21 mouse cellular contexts compared by ENCODE assay signal in genomic region chr4:128401591-128401990, GRCm38 (mm10).
DNase-seq lines count a peak whose midpoint lies in the region; ATAC-seq lines count a peak whose summit lies in the region.
"Had no signal": no experiment of that assay in that cellular context is flagged by ENCODE, and none has a peak within 500 bp of the region (broad histone marks: within the 10 kb centered on the region; RNA-seq: fewer than 3 reads in every experiment).

No protein-coding gene starts in this region.

- no peak for DNase-seq in midbrain, embryonic 11.5 days (ENCODE audit: low spot score, missing footprints)
- DNase-seq in left cerebral cortex, adult 18-20 months (ENCODE audit: low spot score in 2 of 2) = no peak
- DNase-seq: adrenal gland, postnatal 14 days; cerebellum, adult 18-20 months; cerebellum, adult 9-11 months; cerebellum, postnatal 36 days; gastrocnemius, postnatal 10 days; heart, adult 2 months; heart, postnatal 14 days had no signal

- no peak for ATAC-seq in hindbrain, embryonic 15.5 days (ENCODE audit: low FRiP score, low read depth)
- no peak for ATAC-seq in hindbrain, embryonic 16.5 days
- no peak for ATAC-seq in midbrain, embryonic 15.5 days (replicated peaks)
- ATAC-seq in midbrain, embryonic 11.5 days (ENCODE audit: low FRiP score) = no peak
- ATAC-seq in limb, embryonic 15.5 days (ENCODE audit: insufficient number of reproducible peaks, low FRiP score, low TSS enrichment, low read depth) = peak; percentile 26; the same call in 1 of the 2 replicates
- ATAC-seq in neural tube, embryonic 15.5 days (ENCODE audit: low FRiP score) = no peak
- ATAC-seq: activated CD4-positive, CD25-positive, alpha-beta regulatory T cell, adult 4 months; forebrain, embryonic 16.5 days; Patski had no signal

- 0 out of 2 replicates have a peak, but pooled peaks cover 9% of the 10 kb centered on the region for H3K4me1 ChIP-seq in hindbrain, embryonic 15.5 days (replicated peaks)
- peaks cover 12% of the 10 kb centered on the region for H3K4me1 ChIP-seq in hindbrain, embryonic 16.5 days (ENCODE audit: control insufficient read depth, insufficient read depth, low read depth, low read length)
- peaks cover 7% of the 10 kb centered on the region; the same call in 1 of the 2 replicates for H3K4me1 ChIP-seq in midbrain, embryonic 15.5 days
- no peaks in the 10 kb centered on the region for H3K4me1 ChIP-seq in midbrain, embryonic 11.5 days (ENCODE audit: control insufficient read depth, insufficient read depth, low read length)
- no peaks in the 10 kb centered on the region for H3K4me1 ChIP-seq in limb, embryonic 15.5 days
- H3K4me1 ChIP-seq in neural tube, embryonic 15.5 days = peaks cover 25% of the 10 kb centered on the region

- H3K9ac ChIP-seq in hindbrain, embryonic 15.5 days = no peak overlapping the region
- no peak overlapping the region for H3K9ac ChIP-seq in hindbrain, embryonic 16.5 days (ENCODE audit: low read depth, low read length)
- H3K9ac ChIP-seq in midbrain, embryonic 15.5 days = no peak overlapping the region
- H3K9ac ChIP-seq in midbrain, embryonic 11.5 days (ENCODE audit: low read length) = no peak overlapping the region
- no peak overlapping the region for H3K9ac ChIP-seq in limb, embryonic 15.5 days
- H3K9ac ChIP-seq in neural tube, embryonic 15.5 days (replicated peaks) = no peak overlapping the region
- H3K9ac ChIP-seq: embryonic facial prominence, embryonic 13.5 days; forebrain, embryonic 12.5 days; heart, embryonic 15.5 days had no signal

- H3K4me3 ChIP-seq in hindbrain, embryonic 15.5 days = no peak overlapping the region
- H3K4me3 ChIP-seq in hindbrain, embryonic 16.5 days (ENCODE audit: low read length) = no peak overlapping the region
- H3K4me3 ChIP-seq in midbrain, embryonic 15.5 days = no peak overlapping the region
- H3K4me3 ChIP-seq in midbrain, embryonic 11.5 days (ENCODE audit: low read depth, low read length) = no peak overlapping the region
- no peak overlapping the region for H3K4me3 ChIP-seq in limb, embryonic 15.5 days
- no peak overlapping the region for H3K4me3 ChIP-seq in neural tube, embryonic 15.5 days (replicated peaks)
- H3K4me3 ChIP-seq: embryonic facial prominence, embryonic 13.5 days; forebrain, embryonic 12.5 days; heart, adult 2 months; heart, embryonic 15.5 days had no signal

- H3K27me3 ChIP-seq in hindbrain, embryonic 15.5 days = no peaks in the 10 kb centered on the region
- H3K27me3 ChIP-seq in hindbrain, embryonic 16.5 days (replicated peaks; ENCODE audit: control insufficient read depth, insufficient read depth, low read length) = no peaks in the 10 kb centered on the region
- no peaks in the 10 kb centered on the region for H3K27me3 ChIP-seq in midbrain, embryonic 15.5 days (replicated peaks)
- H3K27me3 ChIP-seq in midbrain, embryonic 11.5 days (ENCODE audit: control insufficient read depth, insufficient read depth, low read length) = no peaks in the 10 kb centered on the region
- H3K27me3 ChIP-seq in limb, embryonic 15.5 days = peaks cover 22% of the 10 kb centered on the region
- H3K27me3 ChIP-seq in neural tube, embryonic 15.5 days (replicated peaks) = no peaks in the 10 kb centered on the region
- H3K27me3 ChIP-seq: forebrain, embryonic 12.5 days; heart, embryonic 15.5 days; Patski had no signal

- peaks cover 16% of the 10 kb centered on the region; the same call in 1 of the 2 replicates for H3K36me3 ChIP-seq in hindbrain, embryonic 15.5 days
- H3K36me3 ChIP-seq in hindbrain, embryonic 16.5 days (ENCODE audit: control insufficient read depth, insufficient read depth, low read length) = peaks cover 6% of the 10 kb centered on the region; the same call in 1 of the 2 replicates
- 0 out of 2 replicates have a peak, but pooled peaks cover 2% of the 10 kb centered on the region for H3K36me3 ChIP-seq in midbrain, embryonic 15.5 days (replicated peaks)
- H3K36me3 ChIP-seq in midbrain, embryonic 11.5 days (ENCODE audit: control insufficient read depth, insufficient read depth, low read length) = no peaks in the 10 kb centered on the region
- no peaks in the 10 kb centered on the region for H3K36me3 ChIP-seq in limb, embryonic 15.5 days
- H3K36me3 ChIP-seq in neural tube, embryonic 15.5 days = peaks cover 8% of the 10 kb centered on the region; the same call in 1 of the 2 replicates
- H3K36me3 ChIP-seq: embryonic facial prominence, embryonic 13.5 days; forebrain, embryonic 12.5 days; heart, embryonic 15.5 days had no signal

- H3K27ac ChIP-seq in hindbrain, embryonic 15.5 days (replicated peaks) = peak overlapping the region; percentile 4; the same call in 1 of the 2 replicates
- H3K27ac ChIP-seq in hindbrain, embryonic 16.5 days (ENCODE audit: low read depth, low read length) = no peak overlapping the region
- peak overlapping the region; percentile 65 for H3K27ac ChIP-seq in midbrain, embryonic 15.5 days
- H3K27ac ChIP-seq in midbrain, embryonic 11.5 days (ENCODE audit: low read depth, low read length) = no peak overlapping the region
- no peak overlapping the region for H3K27ac ChIP-seq in limb, embryonic 15.5 days
- peak overlapping the region; percentile 70 for H3K27ac ChIP-seq in neural tube, embryonic 15.5 days (replicated peaks)
- H3K27ac ChIP-seq: embryonic facial prominence, embryonic 13.5 days; forebrain, embryonic 12.5 days; heart, adult 2 months; heart, embryonic 15.5 days had no signal

- H3K9me3 ChIP-seq in hindbrain, embryonic 15.5 days = no peaks in the 10 kb centered on the region
- H3K9me3 ChIP-seq in hindbrain, embryonic 16.5 days (ENCODE audit: control insufficient read depth, low read length) = no peaks in the 10 kb centered on the region
- H3K9me3 ChIP-seq in midbrain, embryonic 15.5 days = no peaks in the 10 kb centered on the region
- H3K9me3 ChIP-seq in midbrain, embryonic 11.5 days (ENCODE audit: control insufficient read depth, low read length) = no peaks in the 10 kb centered on the region
- H3K9me3 ChIP-seq in limb, embryonic 15.5 days = no peaks in the 10 kb centered on the region
- H3K9me3 ChIP-seq in neural tube, embryonic 15.5 days (replicated peaks) = no peaks in the 10 kb centered on the region
- H3K9me3 ChIP-seq: embryonic facial prominence, embryonic 13.5 days; forebrain, embryonic 12.5 days; heart, embryonic 15.5 days had no signal

- 61% methylated on average over 3 of the region's 3 CpGs for WGBS in hindbrain, embryonic 15.5 days
- 74% methylated on average over 3 of the region's 3 CpGs for WGBS in hindbrain, embryonic 16.5 days
- 57% methylated on average over 3 of the region's 3 CpGs for WGBS in midbrain, embryonic 15.5 days
- 83% methylated on average over 3 of the region's 3 CpGs for WGBS in midbrain, embryonic 11.5 days
- 48% methylated on average over 3 of the region's 3 CpGs for WGBS in limb, embryonic 15.5 days
- 38% methylated on average over 3 of the region's 3 CpGs for WGBS in neural tube, embryonic 15.5 days

- no peak overlapping the region for H3K4me2 ChIP-seq in hindbrain, embryonic 15.5 days
- H3K4me2 ChIP-seq in hindbrain, embryonic 16.5 days (ENCODE audit: low read length) = no peak overlapping the region
- H3K4me2 ChIP-seq in midbrain, embryonic 15.5 days = no peak overlapping the region
- H3K4me2 ChIP-seq in midbrain, embryonic 11.5 days = no peak overlapping the region
- H3K4me2 ChIP-seq in limb, embryonic 15.5 days = no peak overlapping the region
- H3K4me2 ChIP-seq in neural tube, embryonic 15.5 days = no peak overlapping the region
- H3K4me2 ChIP-seq: embryonic facial prominence, embryonic 13.5 days; forebrain, embryonic 12.5 days; heart, embryonic 11.5 days; heart, embryonic 15.5 days had no signal

Comparison
In these comparisons a context has a peak if more than half of its experiments do, and no peak if none do; other contexts are left out.
1. H3K27ac ChIP-seq: peak in hindbrain, embryonic 15.5 days (single experiment), midbrain, embryonic 15.5 days (single experiment) and neural tube, embryonic 15.5 days (single experiment); none in hindbrain, embryonic 16.5 days (single experiment), midbrain, embryonic 11.5 days (single experiment) and limb, embryonic 15.5 days (single experiment).